Mouse (Mus musculus): ENCODE results near the gene Vsig10.

DNA sequence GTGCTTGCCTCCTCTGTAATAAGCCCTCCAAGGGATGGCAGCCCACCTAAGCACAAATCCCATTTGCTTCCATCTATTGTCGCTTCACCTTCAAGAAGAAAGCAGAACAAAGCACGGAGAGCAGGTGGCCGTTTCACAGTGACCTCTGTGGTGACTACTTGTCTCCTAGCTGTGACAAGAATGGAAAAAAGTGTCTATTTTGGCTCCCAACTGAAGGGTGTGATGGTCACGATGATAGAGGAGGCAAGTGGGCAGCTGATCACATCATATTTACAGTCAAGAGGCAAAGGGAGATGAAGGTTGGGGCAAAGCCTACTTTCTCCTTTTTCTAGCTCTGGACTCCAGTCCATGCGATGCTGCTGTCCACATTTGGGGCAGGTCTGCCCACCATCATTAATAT lies 77.0 kb downstream of the Vsig10 start:
- no peak for TF ChIP-seq CTCF (IDR thresholded peaks at IDR 0.05; ENCODE audit: low read depth, low read length)
- TF ChIP-seq POLR2A (IDR thresholded peaks at IDR 0.05; ENCODE audit: extremely low read depth, insufficient read depth, low read length) = no peak
